Mouse (Mus musculus) lung, postnatal 4 days (tissue): Measurements from ENCODE around the gene Celf2.
A peak's percentile ranks its signal among the peaks of the same experiment; 100 is the strongest.

Source experiments
- DNase-seq, 2 experiments: peaks; one replicate each; pipeline ENCODE4 v3.0.0; 2021

Celf2 gene

GRCm38 (mm10) chr2:7006816-7007215 is 502.5 kb downstream of the Celf2 start:
- no peak for DNase-seq

GRCm38 (mm10) chr2:7001967-7002366 is 507.4 kb downstream of the Celf2 start:
- DNase-seq, result no peak

- DNase-seq, result peak; percentile 13 to 29
Observed at GRCm38 (mm10) chr2:6991010-6991421, 518.3 kb downstream of the Celf2 start.

- DNase-seq, result no peak
Observed at GRCm38 (mm10) chr2:6985706-6986105, 523.7 kb downstream of the Celf2 start.

- DNase-seq, result no peak
Observed at GRCm38 (mm10) chr2:6983902-6984301, 525.5 kb downstream of the Celf2 start.

GRCm38 (mm10) chr2:6976300-6976699 is 533.1 kb downstream of the Celf2 start:
- no peak for DNase-seq

GRCm38 (mm10) chr2:6969228-6969627 is 540.1 kb downstream of the Celf2 start:
- no peak for DNase-seq

- no peak for DNase-seq
Observed at GRCm38 (mm10) chr2:6965243-6965642, 544.1 kb downstream of the Celf2 start.

- no peak for DNase-seq
Observed at GRCm38 (mm10) chr2:6950702-6951101, 558.7 kb downstream of the Celf2 start.

GRCm38 (mm10) chr2:6945638-6946415 is 563.5 kb downstream of the Celf2 start:
- no peak for DNase-seq

GRCm38 (mm10) chr2:6943651-6944050 is 565.7 kb downstream of the Celf2 start:
- no peak for DNase-seq

GRCm38 (mm10) chr2:6942635-6943390 is 566.5 kb downstream of the Celf2 start:
- no peak for DNase-seq

GRCm38 (mm10) chr2:6939143-6939542 is 570.2 kb downstream of the Celf2 start:
- DNase-seq, result no peak

- no peak for DNase-seq
Observed at GRCm38 (mm10) chr2:6933130-6933529, 576.2 kb downstream of the Celf2 start.

GRCm38 (mm10) chr2:6927693-6928360 is 581.5 kb downstream of the Celf2 start:
- DNase-seq, result no peak

- DNase-seq, result no peak
Observed at GRCm38 (mm10) chr2:6925505-6925904, 583.9 kb downstream of the Celf2 start.

GRCm38 (mm10) chr2:6923738-6924474 is 585.5 kb downstream of the Celf2 start:
- no peak for DNase-seq

GRCm38 (mm10) chr2:6915386-6915785 is 594.0 kb downstream of the Celf2 start:
- DNase-seq, result no peak

- no peak for DNase-seq
Observed at GRCm38 (mm10) chr2:6913315-6913714, 596.0 kb downstream of the Celf2 start.

GRCm38 (mm10) chr2:6911932-6912331 is 597.4 kb downstream of the Celf2 start:
- no peak for DNase-seq

GRCm38 (mm10) chr2:6909921-6910320 is 599.4 kb downstream of the Celf2 start:
- DNase-seq, result peak; percentile 34 to 75

GRCm38 (mm10) chr2:6904411-6904810 is 605.0 kb downstream of the Celf2 start:
- DNase-seq, result no peak

GRCm38 (mm10) chr2:6903251-6903763 is 606.1 kb downstream of the Celf2 start:
- DNase-seq, result no peak
